Mouse (Mus musculus) right cerebral cortex, postnatal 4 days (tissue): ENCODE measurements around the gene Carns1.

Source experiments
- DNase-seq: peaks from one replicate; pipeline ENCODE4 v3.0.0-alpha.2; 2022

Gene Carns1

DNA sequence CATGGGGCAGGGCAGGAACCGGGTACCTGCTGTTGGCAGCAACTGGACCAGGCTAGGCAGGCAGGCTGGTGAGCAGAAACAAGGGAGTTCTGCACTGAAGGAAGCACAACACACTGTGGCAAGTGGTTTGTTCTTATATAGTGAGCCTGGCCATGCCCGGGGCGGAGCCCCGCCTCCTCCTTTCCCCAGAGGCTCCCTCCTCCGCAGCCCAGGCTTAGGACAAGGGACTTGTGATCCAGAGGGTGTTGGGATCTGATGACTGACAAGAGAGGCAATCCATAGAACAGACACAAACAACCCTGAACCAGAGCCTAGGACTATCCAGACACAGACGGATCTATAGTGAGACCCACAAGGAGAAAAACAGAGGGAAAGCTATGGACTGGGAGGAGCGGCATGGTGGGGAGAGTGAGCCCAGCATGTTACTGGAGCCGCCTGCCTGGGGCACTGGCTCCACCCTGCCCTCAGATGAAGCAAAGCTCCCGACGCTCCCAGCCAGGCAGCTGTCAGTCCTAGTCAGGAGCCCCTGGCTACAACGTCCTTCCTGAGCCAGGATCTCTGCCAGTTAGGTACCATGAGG is at the start of gene Carns1:
Gene Carns1 (minus strand): TSS at position 112 of the 580 bp plus-strand sequence.
- DNase-seq = no peak

DNA sequence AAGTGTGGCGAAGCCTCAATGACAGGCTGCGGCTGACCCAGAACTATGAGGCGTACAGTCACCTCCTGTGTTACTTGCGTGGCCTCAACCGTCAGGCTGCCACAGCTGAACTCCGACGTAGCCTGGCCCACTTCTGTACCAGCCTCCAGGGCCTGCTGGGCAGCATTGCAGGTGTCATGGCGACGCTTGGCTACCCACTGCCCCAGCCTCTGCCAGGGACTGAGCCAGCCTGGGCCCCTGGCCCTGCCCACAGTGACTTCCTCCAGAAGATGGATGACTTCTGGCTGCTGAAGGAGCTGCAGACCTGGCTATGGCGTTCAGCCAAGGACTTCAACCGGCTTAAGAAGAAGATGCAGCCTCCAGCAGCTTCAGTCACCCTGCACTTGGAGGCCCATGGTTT is 46.9 kb upstream of the Carns1 start:
- DNase-seq = no peak

DNA sequence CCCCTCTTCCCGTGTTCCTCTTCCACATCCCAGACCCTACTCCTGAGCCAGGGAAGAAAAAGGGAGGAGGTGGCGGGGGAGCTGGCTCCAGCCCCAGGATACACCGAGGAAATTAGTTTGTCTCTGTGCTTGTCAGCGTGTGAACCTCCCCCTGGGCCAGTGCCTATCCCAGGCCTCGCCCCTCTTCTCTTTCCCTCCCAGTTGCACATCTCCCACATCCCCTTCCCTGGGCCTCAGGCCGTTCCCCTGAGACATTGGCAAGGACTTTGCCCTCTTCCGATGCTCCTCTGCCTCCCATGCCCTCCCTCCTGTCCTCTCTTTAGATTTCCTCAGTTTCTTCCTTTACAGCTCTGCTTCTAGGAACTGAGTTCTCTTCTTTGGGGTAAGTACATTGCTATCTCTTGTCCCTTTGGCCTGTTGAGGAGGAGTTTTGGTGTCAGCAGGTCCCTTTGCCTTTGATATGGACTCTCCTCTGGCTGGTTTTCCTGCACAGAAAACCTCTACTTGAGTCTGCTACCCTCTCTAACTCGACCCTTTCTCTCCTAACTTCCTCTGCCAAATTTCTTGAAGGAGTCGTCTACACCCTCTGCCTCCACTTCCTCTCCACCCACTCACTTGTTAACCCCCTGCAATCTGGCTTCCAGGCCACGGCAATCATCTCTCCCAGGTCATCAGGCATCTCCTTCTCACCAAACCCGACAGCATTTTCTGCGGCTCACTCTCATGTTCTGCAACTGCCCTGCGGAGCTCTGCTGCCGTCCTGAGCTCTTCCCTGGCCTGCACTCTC is 45.9 kb upstream of the Carns1 start:
- no peak for DNase-seq

DNA sequence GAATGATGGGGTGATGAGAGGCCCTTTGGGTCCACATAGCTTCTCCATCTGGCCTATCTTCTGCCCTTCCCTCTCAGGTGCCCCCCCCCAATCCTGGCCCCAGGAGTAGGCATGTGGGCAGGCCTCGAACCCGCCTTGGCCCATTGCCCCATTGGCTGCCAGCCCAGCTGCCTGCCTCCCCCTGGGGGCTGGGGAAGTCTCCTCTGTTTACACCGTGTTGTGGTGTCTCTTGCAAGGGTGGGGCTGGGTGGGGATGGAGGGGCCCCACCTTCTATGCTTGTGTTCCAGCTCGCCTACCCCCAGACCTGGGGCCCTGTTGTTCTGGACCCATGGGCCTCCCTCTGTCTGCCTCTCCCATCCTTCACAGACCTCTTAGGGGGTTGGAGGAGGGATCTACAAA is 45.1 kb upstream of the Carns1 start:
- DNase-seq = no peak

DNA sequence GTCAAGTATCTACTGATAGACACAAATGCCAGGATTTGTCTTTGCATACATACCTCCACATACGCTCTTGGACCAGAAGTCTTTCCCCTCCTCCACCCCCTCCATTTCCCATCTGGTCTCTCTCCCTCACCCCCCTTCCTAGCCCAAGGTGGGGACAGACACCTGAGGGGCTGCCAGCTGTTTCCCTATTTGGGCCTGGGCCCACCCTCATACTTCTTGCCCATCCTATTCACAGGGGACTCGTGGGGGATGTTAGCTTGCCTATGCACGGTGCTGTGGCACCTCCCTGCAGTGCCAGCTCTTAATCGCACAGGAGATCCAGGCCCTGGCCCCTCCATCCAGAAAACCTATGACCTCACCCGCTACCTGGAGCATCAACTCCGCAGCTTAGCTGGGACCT is 44.7 kb upstream of the Carns1 start:
- no peak for DNase-seq

DNA sequence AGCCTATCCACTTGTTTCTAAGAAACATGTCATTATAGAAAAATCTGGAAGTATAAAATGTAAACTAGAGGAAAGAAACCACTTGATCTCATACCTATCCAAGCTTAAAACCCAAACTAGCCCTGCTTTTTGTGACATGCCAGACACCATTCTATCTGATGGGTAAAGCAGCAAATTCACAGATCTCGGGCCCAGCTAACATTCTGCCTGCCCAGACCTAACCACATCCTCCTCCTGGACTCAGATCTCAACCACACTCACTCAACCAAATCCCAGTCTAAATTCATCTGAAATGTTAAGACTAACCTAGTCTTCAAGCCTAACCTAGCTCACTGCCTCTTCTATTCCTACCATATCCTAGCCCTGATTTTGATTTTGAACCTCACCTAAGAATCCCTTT is 43.5 kb upstream of the Carns1 start:
- DNase-seq = no peak

DNA sequence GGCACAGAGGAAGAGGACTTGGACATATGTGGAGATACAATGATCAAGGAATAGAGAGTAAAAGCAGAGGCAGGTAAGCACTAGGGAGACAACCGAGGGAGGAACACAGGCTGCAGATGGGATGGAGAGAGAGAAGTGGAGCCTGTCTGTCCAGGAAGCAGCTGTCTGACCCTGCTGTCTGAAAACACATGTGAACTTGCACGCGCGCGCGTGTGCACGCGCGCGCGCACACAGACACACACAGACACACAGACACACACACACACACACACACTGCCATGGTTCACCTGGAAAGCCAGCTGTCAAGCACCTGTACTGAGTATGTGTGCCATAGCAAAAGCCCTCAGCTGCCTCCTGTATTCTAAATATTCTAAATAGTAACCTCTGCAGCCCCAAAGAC is 43.0 kb upstream of the Carns1 start:
- no peak for DNase-seq

DNA sequence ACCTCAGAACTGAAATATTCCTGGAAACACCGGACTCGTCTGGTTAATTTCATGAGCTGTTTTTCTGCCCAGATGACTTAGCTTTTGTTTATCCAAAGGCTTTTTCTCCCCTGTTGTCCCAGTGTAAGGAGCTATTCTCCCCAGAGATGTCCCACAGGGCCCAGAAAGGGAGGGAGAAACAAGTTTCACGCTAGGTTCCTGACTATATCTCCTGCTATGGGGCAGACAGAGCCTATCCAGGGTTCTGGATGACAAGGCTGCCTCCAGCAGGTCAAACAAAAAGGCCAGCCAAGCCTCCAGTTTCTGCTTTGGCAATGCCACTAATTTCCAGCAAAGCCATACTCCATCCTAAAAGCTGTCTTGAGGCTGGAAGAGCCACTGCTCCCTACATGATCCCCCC is 42.6 kb upstream of the Carns1 start:
- DNase-seq = no peak

DNA sequence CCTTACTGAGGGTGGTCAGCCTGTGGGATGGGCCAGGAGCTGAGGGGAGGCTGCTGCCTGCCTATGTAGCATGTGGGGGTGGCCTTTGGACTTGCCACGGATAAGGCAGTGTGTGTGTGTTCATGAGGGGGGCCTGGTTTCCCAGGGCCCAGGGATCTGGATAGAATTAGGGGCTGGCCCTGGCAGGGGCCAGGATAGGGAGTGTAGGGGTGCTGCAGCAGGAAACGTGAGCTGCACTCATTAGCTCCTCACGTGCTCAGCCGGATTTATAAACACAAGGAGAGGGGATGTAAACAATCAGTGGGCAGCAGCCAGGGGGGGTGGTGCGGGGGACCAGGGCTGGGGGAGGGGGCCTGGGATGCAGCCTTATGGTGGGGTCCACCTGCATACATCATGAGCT is 41.9 kb upstream of the Carns1 start:
- DNase-seq = no peak

DNA sequence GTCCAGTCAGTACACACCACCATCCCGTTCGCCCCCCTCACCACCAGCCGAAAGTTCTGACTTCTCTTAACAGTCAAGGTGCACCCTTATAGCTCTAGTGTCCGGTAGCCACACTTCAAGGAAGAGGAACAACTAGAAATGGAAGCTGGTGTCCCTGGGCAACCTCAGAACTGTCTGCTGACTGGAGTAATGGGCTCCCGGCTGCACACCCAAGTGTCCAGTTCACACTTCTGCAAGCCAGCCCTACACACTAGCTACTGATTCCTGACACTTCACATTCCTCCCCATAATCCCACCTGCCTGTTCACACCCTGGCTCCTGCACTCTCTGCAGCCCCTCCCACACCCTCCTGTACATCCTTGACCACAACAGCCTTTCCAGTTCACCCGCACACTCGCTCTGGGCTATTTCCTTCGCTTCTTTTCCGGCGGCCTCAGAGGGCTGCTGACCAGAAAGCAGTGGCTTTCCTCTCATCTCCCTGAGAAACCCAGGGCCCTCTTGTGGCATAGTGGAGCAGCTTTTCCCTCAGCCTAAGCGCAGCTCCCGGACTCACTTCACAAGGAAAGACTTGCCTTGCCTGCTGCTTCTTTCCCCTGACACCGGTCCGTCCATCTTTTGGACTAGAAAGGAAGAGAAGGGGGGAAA is 40.9 kb upstream of the Carns1 start:
- DNase-seq = no peak

DNA sequence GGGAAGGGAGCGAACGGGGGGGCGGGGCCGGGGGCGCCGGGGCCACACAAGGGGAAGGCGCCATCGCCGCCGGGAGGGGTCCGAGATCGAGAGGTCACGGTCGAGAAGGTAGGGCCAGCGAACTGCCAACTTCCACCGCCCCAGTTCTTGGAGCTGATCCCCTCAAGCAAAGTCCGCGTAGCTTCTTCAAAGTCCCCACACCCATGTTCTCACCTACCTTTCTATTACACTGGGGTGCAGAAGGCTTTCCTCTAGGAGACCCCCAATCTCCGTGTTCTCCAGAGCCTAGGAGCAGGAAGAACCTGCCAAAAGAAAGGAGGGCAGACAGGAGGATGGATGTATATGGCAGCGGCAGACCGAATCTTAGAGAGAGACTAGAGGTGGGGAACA is 40.2 kb upstream of the Carns1 start:
- DNase-seq = no peak

DNA sequence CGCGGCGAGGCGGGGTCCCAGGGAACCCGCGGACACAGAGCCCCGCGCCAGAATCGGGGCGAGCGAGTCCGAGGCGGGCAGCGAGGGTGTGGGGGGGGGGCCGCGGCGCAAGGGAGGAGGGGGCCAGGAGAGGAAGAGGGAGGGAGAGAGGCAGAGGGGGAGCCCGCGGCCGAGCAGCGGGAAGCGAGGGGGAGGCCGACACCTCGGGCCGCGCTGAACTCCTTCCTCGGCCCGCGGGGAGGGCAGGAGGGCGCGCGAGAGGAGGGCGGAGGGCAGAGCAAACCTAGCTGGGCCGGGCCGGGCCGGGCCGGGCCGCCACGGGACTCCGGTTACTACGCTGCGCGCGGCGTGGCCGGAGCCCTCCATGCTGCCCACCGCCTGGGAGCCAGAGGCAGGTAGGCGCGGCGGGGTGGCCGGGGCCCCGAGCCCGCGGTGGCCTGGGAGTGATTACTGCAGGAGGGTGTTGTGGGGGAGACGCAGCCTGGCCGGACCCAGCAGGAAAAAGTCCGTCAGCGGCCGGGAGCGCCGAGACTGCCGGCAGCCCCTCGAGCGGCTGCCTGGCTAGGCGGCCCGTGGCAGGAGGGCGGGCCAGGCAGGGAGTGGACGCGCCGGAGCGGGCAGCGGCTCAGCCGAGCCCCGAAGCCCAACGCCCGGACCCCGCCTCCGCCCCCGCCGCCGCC is 39.6 kb upstream of the Carns1 start:
- no peak for DNase-seq

DNA sequence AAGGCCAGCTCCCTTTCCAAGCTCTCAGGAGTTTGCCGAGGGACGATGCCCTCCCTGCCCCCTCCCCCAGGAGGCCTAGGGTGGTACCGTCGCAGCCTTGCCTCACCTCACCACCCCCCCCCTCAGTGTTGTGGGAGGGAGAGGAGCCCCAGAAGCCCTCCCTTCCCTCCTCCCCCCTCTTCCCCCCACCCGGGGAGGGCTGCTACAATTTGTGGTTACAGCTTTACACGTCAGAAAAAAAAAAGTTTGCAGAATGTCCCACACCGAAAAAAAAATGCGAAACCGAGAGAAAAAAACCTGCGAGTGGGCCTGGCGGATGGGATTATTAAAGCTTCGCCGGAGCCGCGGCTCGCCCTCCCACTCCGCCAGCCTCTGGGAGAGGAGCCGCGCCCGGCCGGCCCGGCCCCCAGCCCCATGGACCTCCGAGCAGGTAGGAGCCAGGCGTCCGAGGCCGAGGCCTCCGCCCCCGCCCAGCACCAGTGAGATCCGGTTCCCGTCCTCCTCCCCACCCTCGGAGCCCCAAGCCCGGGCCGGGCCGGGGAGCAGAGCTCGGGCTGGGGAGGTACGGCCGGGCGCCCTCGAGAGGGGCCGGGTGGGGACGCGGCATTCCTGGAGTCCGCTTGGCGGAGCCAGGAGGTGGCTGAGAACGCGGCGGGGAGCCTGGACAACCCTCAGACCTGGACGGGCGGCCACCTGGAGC is 38.9 kb upstream of the Carns1 start, which contains the start of the genes Clcf1 and AC109138.7:
Gene Clcf1 (plus strand): TSS at position 168 of the 700 bp plus-strand sequence.
Gene AC109138.7 (plus strand): TSS at position 287 of the 700 bp plus-strand sequence.
- no peak for DNase-seq

DNA sequence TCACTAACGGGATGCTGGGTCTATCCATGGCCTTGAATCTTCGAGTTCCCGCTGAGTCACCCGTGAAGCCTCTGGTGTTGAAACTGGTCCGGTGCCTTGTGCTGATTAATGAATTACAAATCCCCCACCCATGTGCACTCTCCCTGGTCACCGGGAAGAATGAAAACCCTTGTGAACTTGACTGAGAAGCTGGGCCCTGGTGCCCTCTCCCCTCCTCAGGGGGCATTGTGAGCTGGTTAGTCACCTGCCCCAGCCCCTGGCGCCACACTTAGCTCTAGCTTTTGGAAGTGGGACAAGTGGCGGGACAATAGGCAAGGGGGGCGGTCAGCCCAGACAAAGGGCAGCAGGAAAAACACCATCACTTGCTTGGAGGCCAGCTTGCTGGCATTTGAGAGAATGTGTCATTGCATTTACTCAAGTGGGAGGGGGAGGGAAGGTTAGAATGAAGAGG is 38.3 kb upstream of the Carns1 start:
- no peak for DNase-seq

DNA sequence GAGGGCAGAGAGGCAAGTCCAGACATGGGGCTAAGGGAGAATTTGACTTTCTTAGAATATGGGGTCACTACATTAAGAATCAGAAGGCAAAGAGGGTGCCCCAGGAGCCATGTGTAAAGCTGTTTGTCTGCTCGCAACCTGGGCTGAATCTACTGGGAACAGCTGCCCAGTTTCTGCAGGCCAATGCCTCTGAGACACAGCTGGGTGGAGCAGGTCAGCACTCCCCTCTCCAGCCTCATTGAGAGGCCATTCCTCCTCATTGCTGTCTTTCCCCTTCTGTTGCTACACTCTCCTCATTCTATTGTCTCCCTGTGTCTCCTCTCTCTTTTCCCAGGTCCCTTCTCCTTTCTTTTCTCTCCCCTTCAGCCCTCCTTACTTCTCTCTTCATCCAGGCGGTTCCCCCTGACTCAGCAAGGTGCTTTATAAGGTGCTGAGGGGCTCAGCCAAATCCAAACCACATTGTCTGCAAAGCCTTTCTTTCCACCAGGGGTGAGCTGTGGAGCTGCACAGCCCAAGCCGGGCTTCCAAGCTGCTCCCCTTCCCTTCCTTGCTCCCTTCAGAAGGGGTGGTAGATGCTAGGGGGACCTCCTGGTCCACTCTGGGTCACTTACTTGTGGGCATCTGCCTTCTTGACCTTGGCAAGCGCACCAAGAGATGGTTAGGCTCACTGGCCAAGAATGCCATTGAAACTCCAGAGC is 36.8 kb upstream of the Carns1 start:
- no peak for DNase-seq

DNA sequence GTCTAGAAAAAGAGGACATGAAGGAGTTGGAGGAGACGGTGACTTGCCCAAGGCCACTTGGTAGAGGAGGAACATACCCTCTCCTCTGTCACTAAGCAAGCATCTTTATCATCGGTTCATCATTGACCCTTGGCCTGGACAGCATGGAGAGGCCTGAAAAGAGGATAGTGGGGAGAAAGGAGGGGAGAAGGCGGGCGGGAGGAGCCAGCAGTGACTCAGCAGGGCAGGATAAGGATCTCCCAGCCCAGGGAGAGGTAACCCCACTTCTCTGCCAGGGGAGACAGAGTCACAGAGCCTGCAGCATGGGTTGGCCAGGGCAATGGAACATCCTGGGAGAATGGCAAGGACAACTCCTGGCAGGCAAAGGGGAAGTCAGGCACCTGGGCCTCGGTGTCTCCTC is 33.3 kb upstream of the Carns1 start:
- no peak for DNase-seq

DNA sequence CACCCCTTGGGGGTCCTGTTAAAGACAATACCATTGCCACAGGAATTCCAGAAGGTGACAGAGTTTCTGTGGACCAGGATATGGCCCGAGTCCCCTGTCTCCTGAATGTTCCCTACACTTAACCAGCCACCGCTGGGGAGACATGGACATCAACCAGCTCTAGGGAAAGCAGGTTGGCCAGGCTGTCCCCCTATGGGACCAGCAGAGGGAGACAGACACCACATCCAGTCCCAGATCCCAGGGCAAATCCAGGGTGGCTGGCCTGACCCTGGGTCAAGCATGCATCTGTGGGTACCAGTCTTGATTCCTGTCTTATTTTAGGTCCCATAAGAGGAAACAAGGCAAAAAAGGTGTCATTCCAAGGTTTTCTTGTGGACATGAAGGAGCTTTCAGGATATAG is 31.7 kb upstream of the Carns1 start:
- no peak for DNase-seq

DNA sequence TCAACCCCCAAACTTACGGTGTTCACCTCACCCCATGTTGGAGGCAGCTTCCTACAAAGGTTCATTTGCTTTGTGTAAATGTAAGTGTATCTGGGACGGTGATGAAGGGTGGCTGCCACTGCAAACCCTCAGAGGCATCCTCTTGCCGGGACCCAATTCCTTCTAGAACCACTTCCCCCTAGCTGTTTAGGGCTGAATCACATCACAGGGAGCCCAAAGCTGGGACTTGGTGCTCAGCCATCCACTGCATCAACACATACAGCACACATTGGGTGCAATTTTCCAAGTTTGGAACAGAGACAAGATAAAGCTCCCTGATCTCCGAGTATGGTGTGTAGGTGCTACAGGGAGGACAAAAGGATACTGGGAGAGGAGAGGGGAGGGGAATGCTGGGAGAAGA is 29.6 kb upstream of the Carns1 start:
- no peak for DNase-seq

DNA sequence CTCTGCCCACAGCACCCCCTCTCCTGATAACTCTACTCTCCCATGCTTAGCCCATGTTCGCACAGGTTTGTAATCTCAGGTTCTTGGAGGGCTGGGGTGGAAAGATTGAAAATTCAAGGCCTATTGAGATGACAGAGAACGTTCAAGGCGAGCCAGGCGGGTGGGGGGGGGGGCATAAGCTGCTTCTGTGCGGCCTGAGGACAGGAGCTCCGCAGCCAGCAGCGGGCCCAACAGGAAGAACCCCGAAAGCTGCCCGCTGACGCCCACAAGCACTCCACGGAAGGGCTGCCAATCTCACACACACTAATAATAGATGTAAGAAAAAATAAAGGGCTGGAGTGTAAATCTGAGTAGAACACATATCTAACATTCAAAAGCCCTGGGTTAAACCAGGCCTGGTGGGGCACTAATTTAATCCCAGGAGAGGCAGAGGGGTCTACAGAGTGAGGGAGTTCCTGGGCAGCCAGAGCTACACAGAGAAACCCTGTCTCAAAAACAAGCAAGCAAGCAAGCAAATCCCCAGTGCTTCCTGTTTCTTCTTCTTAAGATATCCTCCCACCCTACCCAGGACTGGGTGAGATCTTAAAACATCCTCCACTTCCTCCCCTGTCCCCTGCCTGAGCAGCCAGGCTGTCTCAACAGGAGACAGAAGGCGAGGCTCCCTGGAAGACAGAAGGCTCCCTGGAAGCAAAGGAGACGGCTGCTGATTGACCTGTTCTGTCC is 28.5 kb upstream of the Carns1 start:
- DNase-seq = no peak

DNA sequence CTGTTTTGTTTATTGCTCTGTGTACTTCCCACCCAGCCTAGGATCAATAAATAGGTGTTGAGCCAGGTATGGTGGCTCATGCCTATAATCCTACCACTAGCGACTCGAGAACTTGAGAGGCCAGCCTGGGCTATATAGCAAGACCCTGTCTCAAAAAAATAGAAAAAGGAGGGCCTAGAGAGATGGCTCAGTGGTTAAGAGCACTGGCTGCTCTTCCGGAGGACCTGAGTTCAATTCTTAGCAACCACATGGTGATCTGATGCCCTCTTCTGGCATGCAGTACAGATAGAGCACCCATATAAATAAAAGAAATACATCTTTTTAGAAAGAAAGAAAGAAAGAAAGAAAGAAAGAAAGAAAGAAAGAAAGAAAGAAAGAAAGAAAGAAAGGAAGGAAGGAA is 27.9 kb upstream of the Carns1 start:
- no peak for DNase-seq

DNA sequence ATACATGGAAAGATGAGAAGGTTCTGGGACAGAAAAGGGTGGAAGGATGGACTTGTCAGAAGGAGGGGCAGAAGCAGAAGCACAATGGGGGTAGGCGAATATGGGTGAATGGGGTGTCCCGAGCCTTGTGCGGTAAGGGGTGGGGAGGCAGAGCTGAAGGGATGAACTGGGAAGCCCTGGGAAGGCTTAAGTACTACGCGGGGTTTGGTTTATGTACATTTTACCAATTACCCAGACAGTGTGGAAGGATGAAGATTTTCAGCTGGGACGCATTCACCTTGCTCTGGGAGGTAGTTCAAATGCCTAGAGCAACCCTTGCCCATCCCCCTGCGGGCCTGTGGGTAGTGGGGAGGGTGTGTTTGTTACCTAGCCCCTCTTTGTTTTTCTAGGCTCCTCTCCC is 26.9 kb upstream of the Carns1 start:
- no peak for DNase-seq
